Mouse (Mus musculus) left cerebral cortex, adult 9 months (tissue): ENCODE results near the gene Celf5.

Experiments
- DNase-seq, 2 experiments: peaks; one replicate each; pipeline ENCODE4 v3.0.0; 2022; ENCODE audit warnings: low spot score in 2 of 2

Celf5 gene

GRCm38 (mm10) chr10:81482533-81482889 is at the start of gene Celf5:
TSS of gene Celf5 (minus strand) at chr10:81482709.
- peak in 1 of 2 experiments; percentile 62 for DNase-seq

GRCm38 (mm10) chr10:81526779-81527178 is 44.3 kb upstream of the Celf5 start:
- peak in 1 of 2 experiments; percentile 71 for DNase-seq

- DNase-seq = no peak
Measured at GRCm38 (mm10) chr10:81525017-81525694, 42.6 kb upstream of the Celf5 start.

GRCm38 (mm10) chr10:81524051-81524605 is 41.6 kb upstream of the Celf5 start, which contains the start of gene Gna15:
TSS of gene Gna15 (minus strand) at chr10:81524225.
- DNase-seq = no peak

GRCm38 (mm10) chr10:81523570-81523969 is 41.1 kb upstream of the Celf5 start:
- DNase-seq = no peak

- DNase-seq = no peak
Measured at GRCm38 (mm10) chr10:81523142-81523541, 40.6 kb upstream of the Celf5 start.

GRCm38 (mm10) chr10:81519978-81520365 is 37.5 kb upstream of the Celf5 start:
- DNase-seq = no peak

GRCm38 (mm10) chr10:81519227-81519977 is 36.9 kb upstream of the Celf5 start:
- DNase-seq = no peak

- DNase-seq = peak in 1 of 2 experiments; percentile 56
Measured at GRCm38 (mm10) chr10:81518546-81518945, 36.0 kb upstream of the Celf5 start.

GRCm38 (mm10) chr10:81517227-81517626 is 34.7 kb upstream of the Celf5 start:
- no peak for DNase-seq

GRCm38 (mm10) chr10:81513798-81514197 is 31.3 kb upstream of the Celf5 start:
- no peak for DNase-seq

- no peak for DNase-seq
Measured at GRCm38 (mm10) chr10:81510246-81510810, 27.8 kb upstream of the Celf5 start.

GRCm38 (mm10) chr10:81507691-81508489 is 25.4 kb upstream of the Celf5 start:
- DNase-seq = no peak

- DNase-seq = no peak
Measured at GRCm38 (mm10) chr10:81507095-81507494, 24.6 kb upstream of the Celf5 start.

GRCm38 (mm10) chr10:81505016-81505664 is 22.6 kb upstream of the Celf5 start:
- DNase-seq = no peak

- DNase-seq = peak in 1 of 2 experiments; percentile 91
Measured at GRCm38 (mm10) chr10:81502658-81503057, 20.1 kb upstream of the Celf5 start.

- DNase-seq = no peak
Measured at GRCm38 (mm10) chr10:81501863-81502262, 19.4 kb upstream of the Celf5 start.

- no peak for DNase-seq
Measured at GRCm38 (mm10) chr10:81500032-81500431, 17.5 kb upstream of the Celf5 start, which contains the start of gene S1pr4. TSS of gene S1pr4 (minus strand) at chr10:81500132.

GRCm38 (mm10) chr10:81499250-81499901 is 16.9 kb upstream of the Celf5 start:
- no peak for DNase-seq
